Mouse (Mus musculus) embryonic facial prominence, embryonic 13.5 days (tissue): Measurements from ENCODE around the gene Cryab. TPM values are rescaled to one million over a fixed set of nuclear protein-coding genes. Genes with fewer than 3 reads are reported as not detected.

Source experiments
- ATAC-seq: fragments of 200-750 bp; cut with Nextera tagmentation; 2 replicates; pipeline ENCODE4 v1.8.0; 2017; ENCODE audit warnings: low read depth; ENCODE audit not compliant: insufficient number of reproducible peaks, insufficient read depth, low FRiP score, low TSS enrichment
- H3K27ac ChIP-seq: fragments of 300-500 bp; sonication (generic); 2 replicates; pipeline ENCODE4 v1.5.1; 2015; ENCODE audit warnings: moderate library complexity, mild to moderate bottlenecking, inconsistent platforms
- H3K27me3 ChIP-seq: fragments of 300-500 bp; sonication (generic); 2 replicates; pipeline ENCODE4 v1.6.1; 2015; ENCODE audit warnings: mild to moderate bottlenecking, inconsistent platforms
- H3K36me3 ChIP-seq: fragments of 300-500 bp; sonication (generic); 2 replicates; pipeline ENCODE4 v1.6.1; 2015; ENCODE audit warnings: mild to moderate bottlenecking, inconsistent platforms
- H3K4me1 ChIP-seq: fragments of 300-500 bp; sonication (generic); 2 replicates; pipeline ENCODE4 v1.6.1; 2015; ENCODE audit warnings: inconsistent platforms
- H3K4me2 ChIP-seq: fragments of 300-500 bp; sonication (generic); 2 replicates; pipeline ENCODE4 v1.6.1; 2015; ENCODE audit warnings: moderate library complexity, mild to moderate bottlenecking, inconsistent platforms
- H3K4me3 ChIP-seq: fragments of 300-500 bp; sonication (generic); 2 replicates; pipeline ENCODE4 v1.5.1; 2015; ENCODE audit warnings: mild to moderate bottlenecking, inconsistent platforms
- H3K9ac ChIP-seq: fragments of 300-500 bp; sonication (generic); 2 replicates; pipeline ENCODE4 v1.6.1; 2015; ENCODE audit warnings: mild to moderate bottlenecking, inconsistent platforms
- H3K9me3 ChIP-seq: fragments of 300-500 bp; sonication (generic); 2 replicates; pipeline ENCODE4 v1.6.1; 2016; ENCODE audit warnings: inconsistent platforms
- WGBS: fragments of 180-500 bp; shearing (Covaris S2); methylation state at CpG from one replicate; pipeline ENCODE4 v1.1.7; 2015; ENCODE audit warnings: mixed read lengths; 5-methylcytosine and 5-hydroxymethylcytosine counted together
- polyA plus RNA-seq: library from polyadenylated mRNA; unstranded; fragments of >200 nt; fragmentation: Nextera tagmentation; extraction: Ambion mirVana; gene quantifications from 2 replicates; pipeline ENCODE4 v1.2.1, GENCODE M21; 2015

Cryab gene
- polyA plus RNA-seq: 17.1 and 21.3 TPM in 2 replicates

GRCm38 (mm10) chr9:50751323-50751722, at the start of gene Cryab:
TSS of gene Cryab (plus strand) at chr9:50751325.
- Histone ChIP-seq H3K9me3 (no peaks in the 10 kb centered on the region), H3K36me3 (no peaks in the 10 kb centered on the region), H3K27me3 (peaks cover 8% of the 10 kb centered on the region), H3K27ac (peak within 1 kb of the TSS; percentile 23; the same call in 1 of the 2 replicates), H3K4me1 (peaks cover 23% of the 10 kb centered on the region), H3K4me2 (peak within 1 kb of the TSS; percentile 28), H3K4me3 (no peak within 1 kb of the TSS), H3K9ac (no peak within 1 kb of the TSS)
- no peak for ATAC-seq
- 73% methylated on average over 22 of the region's 22 CpGs for WGBS

- Histone ChIP-seq H3K9ac (no peak overlapping the region), H3K9me3 (no peaks in the 10 kb centered on the region), H3K27me3 (peaks cover 14% of the 10 kb centered on the region; the same call in 1 of the 2 replicates), H3K4me1 (no peaks in the 10 kb centered on the region), H3K36me3 (peaks cover 43% of the 10 kb centered on the region), H3K4me3 (no peak overlapping the region), H3K27ac (no peak overlapping the region), H3K4me2 (no peak overlapping the region)
- 70% methylated on average over 6 of the region's 6 CpGs for WGBS
- ATAC-seq: no peak
Observed at GRCm38 (mm10) chr9:50704907-50705306, 46.2 kb upstream of the Cryab start.

- H3K27me3 ChIP-seq: no peaks in the 10 kb centered on the region
- 49% methylated on average over 2 of the region's 2 CpGs for WGBS
- ATAC-seq: no peak
- H3K4me1 ChIP-seq: no peaks in the 10 kb centered on the region
- no peak overlapping the region for H3K9ac ChIP-seq
- H3K9me3 ChIP-seq: no peaks in the 10 kb centered on the region
- peaks cover 25% of the 10 kb centered on the region for H3K36me3 ChIP-seq
- H3K27ac ChIP-seq: no peak overlapping the region
- no peak overlapping the region for H3K4me3 ChIP-seq
- H3K4me2 ChIP-seq: no peak overlapping the region
Observed at GRCm38 (mm10) chr9:50709108-50709507, 42.0 kb upstream of the Cryab start.

- Histone ChIP-seq H3K9me3 (no peaks in the 10 kb centered on the region), H3K9ac (no peak overlapping the region), H3K27me3 (no peaks in the 10 kb centered on the region), H3K36me3 (peaks cover 16% of the 10 kb centered on the region), H3K4me1 (no peaks in the 10 kb centered on the region), H3K4me3 (no peak overlapping the region), H3K4me2 (no peak overlapping the region), H3K27ac (no peak overlapping the region)
- WGBS: 81% methylated on average over 4 of the region's 4 CpGs
- ATAC-seq: no peak
Observed at GRCm38 (mm10) chr9:50711337-50711736, 39.8 kb upstream of the Cryab start.

- no peak overlapping the region for H3K4me2 ChIP-seq
- H3K27me3 ChIP-seq: no peaks in the 10 kb centered on the region
- H3K4me1 ChIP-seq: no peaks in the 10 kb centered on the region
- no peak overlapping the region for H3K9ac ChIP-seq
- ATAC-seq: no peak
- H3K27ac ChIP-seq: no peak overlapping the region
- H3K9me3 ChIP-seq: no peaks in the 10 kb centered on the region
- H3K36me3 ChIP-seq: peaks cover 10% of the 10 kb centered on the region
- WGBS: 42% methylated on average over 4 of the region's 4 CpGs
- no peak overlapping the region for H3K4me3 ChIP-seq
Observed at GRCm38 (mm10) chr9:50714188-50714587, 36.9 kb upstream of the Cryab start.

- ATAC-seq: no peak
- no peaks in the 10 kb centered on the region for H3K9me3 ChIP-seq
- H3K27ac ChIP-seq: no peak overlapping the region
- H3K36me3 ChIP-seq: no peaks in the 10 kb centered on the region; the same call in 1 of the 2 replicates
- H3K4me3 ChIP-seq: no peak overlapping the region
- H3K4me2 ChIP-seq: no peak overlapping the region
- no peaks in the 10 kb centered on the region for H3K27me3 ChIP-seq
- H3K9ac ChIP-seq: no peak overlapping the region
- H3K4me1 ChIP-seq: peaks cover 23% of the 10 kb centered on the region
- 77% methylated on average over 4 of the region's 4 CpGs for WGBS
Observed at GRCm38 (mm10) chr9:50718878-50719277, 32.2 kb upstream of the Cryab start.

- Histone ChIP-seq H3K9me3 (no peaks in the 10 kb centered on the region), H3K4me2 (peak overlapping the region; percentile 20; the same call in 1 of the 2 replicates), H3K27me3 (no peaks in the 10 kb centered on the region), H3K4me3 (no peak overlapping the region), H3K27ac (peak overlapping the region; percentile 28; the same call in 1 of the 2 replicates), H3K4me1 (peaks cover 43% of the 10 kb centered on the region), H3K9ac (no peak overlapping the region), H3K36me3 (no peaks in the 10 kb centered on the region; the same call in 1 of the 2 replicates)
- WGBS: 33% methylated on average over 12 of the region's 12 CpGs
- no peak for ATAC-seq
Observed at GRCm38 (mm10) chr9:50721061-50721460, 30.1 kb upstream of the Cryab start.

- no peak for ATAC-seq
- H3K4me3 ChIP-seq: no peak overlapping the region
- peaks cover 54% of the 10 kb centered on the region for H3K4me1 ChIP-seq
- no peaks in the 10 kb centered on the region for H3K9me3 ChIP-seq
- H3K27me3 ChIP-seq: no peaks in the 10 kb centered on the region
- H3K36me3 ChIP-seq: no peaks in the 10 kb centered on the region
- WGBS: 53% methylated on average over 8 of the region's 8 CpGs
- no peak overlapping the region for H3K9ac ChIP-seq
- 0 out of 2 replicates have a peak overlapping the region, but pooled peaks have one; percentile 64 for H3K27ac ChIP-seq
- no peak overlapping the region for H3K4me2 ChIP-seq
Observed at GRCm38 (mm10) chr9:50722451-50722911, 28.6 kb upstream of the Cryab start.

GRCm38 (mm10) chr9:50723406-50723805, 27.7 kb upstream of the Cryab start:
- H3K4me3 ChIP-seq: no peak overlapping the region
- peak overlapping the region; percentile 64 for H3K27ac ChIP-seq
- WGBS: 47% methylated on average over 7 of the region's 7 CpGs
- no peak overlapping the region for H3K9ac ChIP-seq
- no peaks in the 10 kb centered on the region for H3K36me3 ChIP-seq
- no peak for ATAC-seq
- no peaks in the 10 kb centered on the region for H3K9me3 ChIP-seq
- peak overlapping the region; percentile 34; the same call in 1 of the 2 replicates for H3K4me2 ChIP-seq
- H3K4me1 ChIP-seq: peaks cover 56% of the 10 kb centered on the region
- H3K27me3 ChIP-seq: no peaks in the 10 kb centered on the region

GRCm38 (mm10) chr9:50724147-50724546, 27.0 kb upstream of the Cryab start:
- Histone ChIP-seq H3K27ac (peak overlapping the region; percentile 39; the same call in 1 of the 2 replicates), H3K36me3 (no peaks in the 10 kb centered on the region), H3K4me3 (no peak overlapping the region), H3K4me2 (peak overlapping the region; percentile 82), H3K4me1 (peaks cover 59% of the 10 kb centered on the region), H3K27me3 (no peaks in the 10 kb centered on the region), H3K9ac (0 out of 2 replicates have a peak overlapping the region, but pooled peaks have one; percentile 27), H3K9me3 (no peaks in the 10 kb centered on the region)
- WGBS: 71% methylated on average over 2 of the region's 2 CpGs
- ATAC-seq: no peak

- Histone ChIP-seq H3K4me3 (no peak overlapping the region), H3K9ac (peak overlapping the region; percentile 27; the same call in 1 of the 2 replicates), H3K4me2 (peak overlapping the region; percentile 82), H3K27ac (peak overlapping the region; percentile 39; the same call in 1 of the 2 replicates), H3K4me1 (peaks cover 59% of the 10 kb centered on the region), H3K27me3 (no peaks in the 10 kb centered on the region), H3K9me3 (no peaks in the 10 kb centered on the region), H3K36me3 (no peaks in the 10 kb centered on the region)
- 22% methylated on average over 3 of the region's 3 CpGs for WGBS
- ATAC-seq: no peak
Observed at GRCm38 (mm10) chr9:50724661-50725330, 26.3 kb upstream of the Cryab start.
